Mouse (Mus musculus) E14TG2a.4 (cell line): ENCODE measurements at regions not wholly inside any gene's neighbourhood (a gene's known extent, or its start where the extent isn't known, plus 50 kb on each side); places are given as distances from the start of the nearest gene placed in this dataset.

Experiments
- CTCF ChIP-seq: conservative IDR thresholded peaks from 2 replicates; pipeline ENCODE4 v1.5.1; 2014; ENCODE audit warnings: low read length
- NANOG ChIP-seq: IDR thresholded peaks from 2 replicates; pipeline ENCODE4 v1.6.1; 2014; ENCODE audit warnings: borderline replicate concordance, low read length, mixed read lengths
- POU5F1 ChIP-seq: IDR thresholded peaks from 2 replicates; pipeline ENCODE4 v1.6.1; 2014; ENCODE audit warnings: low read length, borderline replicate concordance

DNA sequence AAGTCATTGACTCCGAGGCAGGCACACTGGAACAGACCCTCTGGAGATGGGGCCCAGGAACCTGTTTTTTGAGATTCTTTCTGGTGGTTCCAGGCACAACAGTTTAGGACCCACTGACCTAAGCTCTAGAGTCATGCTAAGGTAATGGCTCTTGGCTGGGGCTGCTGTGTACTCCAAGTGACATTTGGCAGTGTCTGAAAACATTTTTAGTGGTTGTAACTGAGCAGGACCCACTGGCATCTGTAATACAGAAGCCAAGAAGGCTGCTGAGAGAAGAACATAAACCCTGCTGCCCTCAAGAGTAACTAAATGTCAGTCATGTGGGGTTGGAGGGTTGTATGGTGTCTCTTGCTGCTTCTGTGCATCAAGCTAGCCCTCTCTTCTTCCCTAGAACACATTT is 73.1 kb upstream of the Gadd45a start:
- TF ChIP-seq CTCF (no peak), POU5F1 (no peak), NANOG (no peak)
